In the genomic region with DNA sequence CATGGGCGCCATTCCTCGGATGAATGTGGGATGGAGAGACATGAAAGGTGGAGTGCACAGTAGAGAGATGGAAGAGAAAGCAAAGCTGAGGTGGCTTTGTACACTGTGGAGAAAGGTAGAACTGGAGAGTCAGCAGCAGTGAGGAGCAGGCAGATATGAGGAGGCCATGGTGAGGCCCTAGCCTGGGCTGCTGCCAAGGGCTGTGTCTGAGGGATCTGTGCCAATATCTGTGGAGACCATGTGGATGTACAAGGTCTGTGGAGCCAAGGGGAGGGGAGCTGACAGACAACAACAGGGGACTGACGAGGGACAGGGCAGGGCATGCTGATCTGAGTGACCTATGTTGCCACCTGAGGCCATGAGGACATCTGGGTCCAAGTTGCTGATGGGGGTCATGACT, we compare ENCODE assay signal across 14 mouse cellular contexts. TPM values are rescaled to one million over a fixed set of nuclear protein-coding genes. Genes with fewer than 3 reads are reported as not detected.
A peak's percentile ranks its signal among the peaks of the same experiment; 100 is the strongest.
DNase-seq lines count a peak whose midpoint lies in the region; ATAC-seq lines count a peak whose summit lies in the region.
"Had no signal": no experiment of that assay in that cellular context is flagged by ENCODE, and none has a peak within 500 bp of the region (broad histone marks: within the 10 kb centered on the region; RNA-seq: fewer than 3 reads in every experiment).

No protein-coding gene starts in this region.

- DNase-seq in heart, postnatal 10 days: peak; percentile 24 to 31
- DNase-seq in heart, adult 18-20 months: no peak
- DNase-seq in lung, postnatal 25 days (ENCODE audit: low spot score): no peak
- DNase-seq in spleen, postnatal 36 days (ENCODE audit: low spot score in 2 of 2): peak; percentile 13 to 29
- DNase-seq in frontal cortex, postnatal 14 days (ENCODE audit: low spot score in 2 of 2): no peak
- DNase-seq: adrenal gland, postnatal 10 days; embryo, embryonic 11 days; heart, postnatal 36 days; kidney, adult 8-10 months; thymus, postnatal 14 days had no signal

- H3K9me3 ChIP-seq in lung, embryonic 16.5 days (ENCODE audit: control insufficient read depth, low read length): no peaks in the 10 kb centered on the region
- H3K9me3 ChIP-seq: forebrain, embryonic 10.5 days had no signal

- H3K4me1 ChIP-seq in lung, embryonic 16.5 days (replicated peaks; ENCODE audit: control insufficient read depth, insufficient read depth, low read length): no peaks in the 10 kb centered on the region
- H3K4me1 ChIP-seq: forebrain, embryonic 10.5 days had no signal

- H3K9ac ChIP-seq in lung, embryonic 16.5 days (ENCODE audit: low read length): no peak overlapping the region

- intact Hi-C loops in heart, postnatal 10 days (cut with DNase I): no loop called here

- H3K27ac ChIP-seq in lung, embryonic 16.5 days (ENCODE audit: low read length): no peak overlapping the region
- H3K27ac ChIP-seq: forebrain, embryonic 10.5 days had no signal

- 0 out of 2 replicates have a peak, but pooled peaks have one; percentile 36 for ATAC-seq in lung, embryonic 16.5 days (ENCODE audit: low read depth)
- ATAC-seq in erythroblast, adult 5-6 weeks (replicated peaks; ENCODE audit: low FRiP score, poor library complexity, severe bottlenecking): peak; percentile 61
- ATAC-seq: CD4-positive, CD25-positive, alpha-beta regulatory T cell, adult 4 months had no signal

- H3K27me3 ChIP-seq in lung, embryonic 16.5 days (ENCODE audit: control insufficient read depth, insufficient read depth, low read depth, low read length): no peaks in the 10 kb centered on the region

- H3K4me2 ChIP-seq in lung, embryonic 16.5 days (ENCODE audit: low read depth, low read length): no peak overlapping the region

- 73% methylated on average over 3 of the region's 3 CpGs for WGBS in lung, embryonic 16.5 days

- no peak overlapping the region for H3K4me3 ChIP-seq in lung, embryonic 16.5 days (ENCODE audit: low read length)
- H3K4me3 ChIP-seq: forebrain, embryonic 10.5 days had no signal

- H3K36me3 ChIP-seq in lung, embryonic 16.5 days (ENCODE audit: control insufficient read depth, insufficient read depth, low read length): no peaks in the 10 kb centered on the region
- H3K36me3 ChIP-seq: forebrain, embryonic 10.5 days had no signal

RNA-seq across cellular contexts. Expression of a gene that starts 21.7 kb away (rescaled TPM):
- total RNA-seq in heart, postnatal 10 days (2021): 10 to 100 TPM; 21.7 to 24.6 TPM
- 10 to 100 TPM; 19.2 to 20.2 TPM for total RNA-seq in heart, adult 18-20 months (2021)
- polyA plus RNA-seq in lung, embryonic 16.5 days (2015; fragmentation: Nextera tagmentation; extraction: Ambion mirVana): 9.5 and 10.7 TPM in 2 replicates
- total RNA-seq in erythroblast, adult 5-6 weeks (2015; ENCODE audit: low replicate concordance): 18.0 and 22.7 TPM in 2 replicates
- total RNA-seq in erythroblast, adult 5-6 weeks (2017; ENCODE audit: low replicate concordance): 19.5 and 23.4 TPM in 2 replicates

Comparison
In these comparisons a context has a peak if more than half of its experiments do, and no peak if none do; other contexts are left out.
1. DNase-seq: peak in heart, postnatal 10 days (2 of 2) and spleen, postnatal 36 days (2 of 2); none in heart, adult 18-20 months (0 of 2), lung, postnatal 25 days (single experiment) and frontal cortex, postnatal 14 days (0 of 2).